Mouse (Mus musculus) limb, embryonic 14.5 days (tissue): ENCODE measurements around the gene Fbxo7. TPM values are rescaled to one million over a fixed set of nuclear protein-coding genes. Genes with fewer than 3 reads are reported as not detected.
"Not testable (repeated sequence)": the region's sequence is repeated elsewhere in the genome, so short reads cannot be mapped to it uniquely, and the experiment has no call there.

Source experiments
- ATAC-seq: fragments of 200-750 bp; cut with Nextera tagmentation; 2 replicates; pipeline ENCODE4 v1.8.0; 2017; ENCODE audit warnings: low read depth, moderate number of reproducible peaks, moderate TSS enrichment; ENCODE audit not compliant: low FRiP score
- DNase-seq: peaks from one replicate; pipeline ENCODE4 v3.0.0-alpha.2; 2015; ENCODE audit warnings: low spot score
- H3K27ac ChIP-seq: fragments of 300-500 bp; sonication (generic); replicated peaks from 2 replicates; pipeline ENCODE4 v1.5.1; 2014; ENCODE audit warnings: low read depth, mild to moderate bottlenecking, low read length, moderate library complexity, mixed read lengths
- H3K27me3 ChIP-seq: fragments of 300-500 bp; sonication (generic); 2 replicates; pipeline ENCODE4 v1.6.1; 2014; ENCODE audit warnings: low read length, mixed read lengths; ENCODE audit not compliant: control insufficient read depth, insufficient read depth
- H3K36me3 ChIP-seq: fragments of 300-500 bp; sonication (generic); 2 replicates; pipeline ENCODE4 v1.6.1; 2014; ENCODE audit warnings: mild to moderate bottlenecking, low read length, moderate library complexity, mixed read lengths; ENCODE audit not compliant: control insufficient read depth, insufficient read depth
- H3K4me1 ChIP-seq: fragments of 300-500 bp; sonication (generic); 2 replicates; pipeline ENCODE4 v1.6.1; 2014; ENCODE audit warnings: antibody characterized with exemption, low read length, mixed read lengths; ENCODE audit not compliant: control insufficient read depth, insufficient read depth
- H3K4me2 ChIP-seq: fragments of 300-500 bp; sonication (generic); replicated peaks from 2 replicates; pipeline ENCODE4 v1.6.1; 2014; ENCODE audit warnings: low read depth, mild to moderate bottlenecking, low read length, moderate library complexity; ENCODE audit not compliant: severe bottlenecking
- H3K4me3 ChIP-seq: fragments of 300-500 bp; sonication (generic); replicated peaks from 2 replicates; pipeline ENCODE4 v1.5.1; 2014; ENCODE audit warnings: low read length
- H3K9ac ChIP-seq: fragments of 300-500 bp; sonication (generic); 2 replicates; pipeline ENCODE4 v1.6.1; 2014; ENCODE audit warnings: mild to moderate bottlenecking, low read depth, low read length, moderate library complexity; ENCODE audit not compliant: severe bottlenecking
- H3K9me3 ChIP-seq: fragments of 300-500 bp; sonication (generic); 2 replicates; pipeline ENCODE4 v1.6.1; 2016; ENCODE audit warnings: low read length; ENCODE audit not compliant: control insufficient read depth
- POLR2A ChIP-seq: fragments of 200-500 bp; IDR thresholded peaks from 2 replicates; pipeline ENCODE4 v1.8.0; 2012; ENCODE audit warnings: inconsistent platforms, mild to moderate bottlenecking, moderate library complexity, borderline replicate concordance; ENCODE audit not compliant: insufficient read depth, insufficient read length; ENCODE audit errors: extremely low read depth
- WGBS: fragments of 180-500 bp; shearing (Covaris S2); extraction: QIAGEN DNeasy Blood & Tissue Kit; methylation state at CpG from one replicate; pipeline ENCODE4 v1.1.7; 2014; 5-methylcytosine and 5-hydroxymethylcytosine counted together
- polyA plus RNA-seq, 2 experiments: library from polyadenylated mRNA; depleted of rRNA in 1 of 2; stranded (reverse) in 1 of 2; unstranded in 1 of 2; fragments of >200 nt; fragmentation: Nextera tagmentation in 1 of 2; extraction: Ambion mirVana in 1 of 2; gene quantifications; 2 replicates each; pipeline versions ENCODE4 v1.2.1 to v1.2.3; 2012 to 2014

Gene Fbxo7
- polyA plus RNA-seq, 2 experiments, result 32.4 to 33.7 TPM

- ATAC-seq (no peak), DNase-seq (no peak)
- WGBS, result 49% methylated on average over 2 of the region's 2 CpGs
- H3K36me3 ChIP-seq, result peaks cover 12% of the 10 kb centered on the region
- H3K27me3 ChIP-seq, result no peaks in the 10 kb centered on the region
- no peaks in the 10 kb centered on the region for H3K9me3 ChIP-seq
- no peaks in the 10 kb centered on the region for H3K4me1 ChIP-seq
- H3K4me2 ChIP-seq, result no peak overlapping the region
- no peak for TF ChIP-seq POLR2A
- no peak overlapping the region for H3K4me3 ChIP-seq
- no peak overlapping the region for H3K27ac ChIP-seq
- H3K9ac ChIP-seq, result no peak overlapping the region
Measured at GRCm38 (mm10) chr10:86025906-86026305, 4.1 kb downstream of the Fbxo7 start.

GRCm38 (mm10) chr10:86026354-86026753, 4.6 kb downstream of the Fbxo7 start:
- Histone ChIP-seq H3K9me3 (no peaks in the 10 kb centered on the region), H3K36me3 (peaks cover 17% of the 10 kb centered on the region), H3K4me1 (no peaks in the 10 kb centered on the region), H3K27ac (no peak overlapping the region), H3K4me3 (no peak overlapping the region), H3K9ac (no peak overlapping the region), H3K27me3 (no peaks in the 10 kb centered on the region), H3K4me2 (no peak overlapping the region)
- DNase-seq (no peak), ATAC-seq (no peak)
- no peak for TF ChIP-seq POLR2A
- 94% methylated on average over 3 of the region's 3 CpGs for WGBS

GRCm38 (mm10) chr10:86026807-86027206, 5.0 kb downstream of the Fbxo7 start:
- H3K27me3 ChIP-seq, DNase-seq, ATAC-seq, H3K4me2 ChIP-seq, H3K4me3 ChIP-seq, H3K27ac ChIP-seq, H3K9me3 ChIP-seq, H3K4me1 ChIP-seq, H3K9ac ChIP-seq: not testable (repeated sequence)
- peaks cover 19% of the 10 kb centered on the region for H3K36me3 ChIP-seq
- 50% methylated on average over 1 of the region's 1 CpGs for WGBS

GRCm38 (mm10) chr10:86030743-86031142, 9.0 kb downstream of the Fbxo7 start:
- no peak for TF ChIP-seq POLR2A
- Histone ChIP-seq H3K4me3 (no peak overlapping the region), H3K36me3 (peaks cover 22% of the 10 kb centered on the region), H3K4me1 (peaks cover 11% of the 10 kb centered on the region), H3K27ac (no peak overlapping the region), H3K9ac (no peak overlapping the region), H3K27me3 (no peaks in the 10 kb centered on the region), H3K9me3 (no peaks in the 10 kb centered on the region), H3K4me2 (no peak overlapping the region)
- ATAC-seq, result no peak
- WGBS, result 89% methylated on average over 7 of the region's 7 CpGs
- no peak for DNase-seq

GRCm38 (mm10) chr10:86032517-86032916, 10.7 kb downstream of the Fbxo7 start:
- Histone ChIP-seq H3K27me3 (no peaks in the 10 kb centered on the region), H3K4me3 (no peak overlapping the region), H3K9ac (no peak overlapping the region), H3K9me3 (no peaks in the 10 kb centered on the region), H3K36me3 (peaks cover 22% of the 10 kb centered on the region), H3K4me1 (peaks cover 11% of the 10 kb centered on the region), H3K27ac (peak overlapping the region; percentile 72), H3K4me2 (no peak overlapping the region)
- peak; percentile 24 for DNase-seq
- peak; percentile 86 for ATAC-seq
- WGBS, result 43% methylated on average over 3 of the region's 3 CpGs
- TF ChIP-seq POLR2A, result no peak
